Mouse (Mus musculus): ENCODE data around the gene AW549877.
A peak's percentile ranks its signal among the peaks of the same experiment; 100 is the strongest.

DNA sequence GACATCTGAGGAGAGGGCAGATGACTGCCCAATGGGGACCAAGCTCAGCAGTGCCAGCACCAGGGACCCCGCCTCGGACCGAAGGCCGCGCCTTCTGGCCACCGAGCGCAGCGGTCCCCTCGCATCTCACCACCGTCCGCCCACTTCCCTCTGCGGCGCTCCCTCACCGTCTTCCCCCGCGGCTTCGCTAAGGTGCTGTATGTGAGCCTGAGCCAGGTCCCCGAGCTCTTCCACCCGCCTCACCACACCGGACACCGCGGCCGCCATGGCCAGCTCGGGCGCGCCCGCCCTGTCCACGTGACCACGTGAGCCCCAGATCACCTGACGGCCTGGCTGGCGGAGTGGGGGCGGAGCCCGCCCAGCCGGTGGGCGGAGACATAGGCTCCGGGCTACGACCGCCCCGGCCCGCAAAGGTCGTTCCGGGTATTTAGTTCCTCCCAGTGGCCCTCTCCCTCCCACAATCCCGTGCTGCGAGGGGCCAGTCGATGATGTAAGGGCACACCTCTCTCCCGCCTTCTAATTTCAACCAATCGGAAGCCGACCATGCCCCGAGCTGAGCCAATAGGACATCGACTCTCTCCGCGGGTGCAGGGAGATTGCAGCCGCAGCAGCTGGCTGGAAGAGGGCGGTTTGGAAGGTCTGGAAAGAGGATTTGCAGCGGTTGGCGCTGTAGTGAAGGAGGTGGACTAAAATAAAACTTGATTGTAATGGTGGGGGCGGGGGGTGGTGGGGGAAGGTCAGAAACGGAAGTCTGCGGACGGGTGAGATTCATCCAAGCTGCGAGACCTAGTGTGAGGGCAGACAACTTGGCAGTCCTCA lies at the start of gene AW549877:
- TF ChIP-seq POLR2A (IDR thresholded peaks at IDR 0.05; ENCODE audit: insufficient read depth, low read depth, low read length): peak; percentile 68
- no peak for TF ChIP-seq CTCF (IDR thresholded peaks at IDR 0.05; ENCODE audit: insufficient read depth, low read depth, low read length)
